Mouse (Mus musculus) embryonic facial prominence, embryonic 15.5 days (tissue): ENCODE data around the gene Tbc1d20. TPM values are rescaled to one million over a fixed set of nuclear protein-coding genes. Genes with fewer than 3 reads are reported as not detected.
"Not testable (repeated sequence)": the region's sequence is repeated elsewhere in the genome, so short reads cannot be mapped to it uniquely, and the experiment has no call there.

Experiments
- ATAC-seq: fragments of 200-750 bp; cut with Nextera tagmentation; 2 replicates; pipeline ENCODE4 v1.8.0; 2017; ENCODE audit warnings: low read depth, moderate TSS enrichment; ENCODE audit not compliant: insufficient number of reproducible peaks, low FRiP score, low TSS enrichment
- H3K27ac ChIP-seq: fragments of 300-500 bp; sonication (generic); replicated peaks from 2 replicates; pipeline ENCODE4 v1.5.1; 2015; ENCODE audit warnings: mild to moderate bottlenecking, inconsistent platforms
- H3K27me3 ChIP-seq: fragments of 300-500 bp; sonication (generic); 2 replicates; pipeline ENCODE4 v1.6.1; 2015; ENCODE audit warnings: inconsistent platforms
- H3K36me3 ChIP-seq: fragments of 300-500 bp; sonication (generic); 2 replicates; pipeline ENCODE4 v1.6.1; 2015; ENCODE audit warnings: mild to moderate bottlenecking, inconsistent platforms
- H3K4me1 ChIP-seq: fragments of 300-500 bp; sonication (generic); 2 replicates; pipeline ENCODE4 v1.6.1; 2015; ENCODE audit warnings: inconsistent platforms
- H3K4me2 ChIP-seq: fragments of 300-500 bp; sonication (generic); replicated peaks from 2 replicates; pipeline ENCODE4 v1.6.1; 2015; ENCODE audit warnings: mild to moderate bottlenecking, inconsistent platforms
- H3K4me3 ChIP-seq: fragments of 300-500 bp; sonication (generic); replicated peaks from 2 replicates; pipeline ENCODE4 v1.5.1; 2015; ENCODE audit warnings: mild to moderate bottlenecking, inconsistent platforms
- H3K9ac ChIP-seq: fragments of 300-500 bp; sonication (generic); 2 replicates; pipeline ENCODE4 v1.6.1; 2015; ENCODE audit warnings: inconsistent platforms
- H3K9me3 ChIP-seq: fragments of 300-500 bp; sonication (generic); replicated peaks from 2 replicates; pipeline ENCODE4 v1.6.1; 2016; ENCODE audit warnings: inconsistent platforms
- WGBS: fragments of 180-500 bp; shearing (Covaris S2); methylation state at CpG from one replicate; pipeline ENCODE4 v1.1.7; 2015; 5-methylcytosine and 5-hydroxymethylcytosine counted together
- polyA plus RNA-seq: library from polyadenylated mRNA; unstranded; fragments of >200 nt; fragmentation: Nextera tagmentation; extraction: Ambion mirVana; gene quantifications from 2 replicates; pipeline ENCODE4 v1.2.1, GENCODE M21; 2015

Tbc1d20 gene
- polyA plus RNA-seq, result 47.6 and 49.1 TPM in 2 replicates

GRCm38 (mm10) chr2:152293727-152294475 is at the start of gene Tbc1d20:
Gene Tbc1d20 (plus strand): TSS chr2:152293828.
- peak within 1 kb of the TSS; percentile 76 for H3K4me2 ChIP-seq
- H3K36me3 ChIP-seq, result no peaks in the 10 kb centered on the region
- peaks cover 21% of the 10 kb centered on the region for H3K4me1 ChIP-seq
- ATAC-seq, result peak; percentile 96
- under 1% methylated on average over 61 of the region's 70 CpGs for WGBS
- H3K9me3 ChIP-seq, result no peaks in the 10 kb centered on the region
- H3K9ac ChIP-seq, result peak within 1 kb of the TSS; percentile 90
- H3K27me3 ChIP-seq, result no peaks in the 10 kb centered on the region
- H3K27ac ChIP-seq, result peak within 1 kb of the TSS; percentile 85
- H3K4me3 ChIP-seq, result peak within 1 kb of the TSS; percentile 76

- 95% methylated on average over 1 of the region's 1 CpGs for WGBS
- Histone ChIP-seq H3K4me2 (no peak overlapping the region), H3K36me3 (peaks cover 12% of the 10 kb centered on the region), H3K4me3 (no peak overlapping the region), H3K27ac (no peak overlapping the region), H3K4me1 (no peaks in the 10 kb centered on the region), H3K9me3 (no peaks in the 10 kb centered on the region), H3K27me3 (no peaks in the 10 kb centered on the region), H3K9ac (no peak overlapping the region)
- no peak for ATAC-seq
Observed at GRCm38 (mm10) chr2:152247213-152247612, 46.4 kb upstream of the Tbc1d20 start.

- 32% methylated on average over 4 of the region's 4 CpGs for WGBS
- no peak for ATAC-seq
- Histone ChIP-seq H3K4me3 (no peak overlapping the region), H3K4me2 (no peak overlapping the region), H3K36me3 (peaks cover 37% of the 10 kb centered on the region), H3K9me3 (no peaks in the 10 kb centered on the region), H3K27ac (no peak overlapping the region), H3K9ac (no peak overlapping the region), H3K4me1 (no peaks in the 10 kb centered on the region), H3K27me3 (no peaks in the 10 kb centered on the region)
Observed at GRCm38 (mm10) chr2:152250511-152250910, 43.1 kb upstream of the Tbc1d20 start.

GRCm38 (mm10) chr2:152259739-152260138 is 33.9 kb upstream of the Tbc1d20 start:
- H3K4me1 ChIP-seq, result no peaks in the 10 kb centered on the region
- no peak overlapping the region for H3K4me3 ChIP-seq
- 87% methylated on average over 1 of the region's 1 CpGs for WGBS

GRCm38 (mm10) chr2:152273639-152274038 is 20.0 kb upstream of the Tbc1d20 start:
- Histone ChIP-seq H3K36me3 (peaks cover 60% of the 10 kb centered on the region), H3K4me3 (no peak overlapping the region), H3K4me2 (no peak overlapping the region), H3K9ac (no peak overlapping the region), H3K27ac (no peak overlapping the region), H3K4me1 (no peaks in the 10 kb centered on the region), H3K9me3 (no peaks in the 10 kb centered on the region), H3K27me3 (no peaks in the 10 kb centered on the region)
- WGBS, result 72% methylated on average over 2 of the region's 2 CpGs
- no peak for ATAC-seq

More at GRCm38 (mm10) chr2:152259739-152260138, 33.9 kb upstream of the Tbc1d20 start:
- H3K27me3 ChIP-seq, result no peaks in the 10 kb centered on the region
- H3K9me3 ChIP-seq, result no peaks in the 10 kb centered on the region
- no peak overlapping the region for H3K27ac ChIP-seq
- no peak overlapping the region for H3K4me2 ChIP-seq
- no peak overlapping the region for H3K9ac ChIP-seq
- no peak for ATAC-seq
- H3K36me3 ChIP-seq, result peaks cover 68% of the 10 kb centered on the region

GRCm38 (mm10) chr2:152281407-152281806 is 12.2 kb upstream of the Tbc1d20 start:
- no peak overlapping the region for H3K4me3 ChIP-seq
- H3K27ac ChIP-seq, result no peak overlapping the region
- H3K9ac ChIP-seq, result no peak overlapping the region
- WGBS, result 53% methylated on average over 3 of the region's 3 CpGs
- no peaks in the 10 kb centered on the region for H3K4me1 ChIP-seq
- peaks cover 61% of the 10 kb centered on the region for H3K36me3 ChIP-seq
- no peak overlapping the region for H3K4me2 ChIP-seq
- no peaks in the 10 kb centered on the region for H3K27me3 ChIP-seq
- ATAC-seq, result no peak
- no peaks in the 10 kb centered on the region for H3K9me3 ChIP-seq

GRCm38 (mm10) chr2:152287560-152287959 is 6.1 kb upstream of the Tbc1d20 start:
- ATAC-seq, result no peak
- WGBS, result 88% methylated on average over 5 of the region's 5 CpGs
- no peaks in the 10 kb centered on the region for H3K27me3 ChIP-seq
- H3K4me2 ChIP-seq, result no peak overlapping the region
- H3K9ac ChIP-seq, result no peak overlapping the region
- H3K4me3 ChIP-seq, result no peak overlapping the region
- peaks cover 44% of the 10 kb centered on the region for H3K36me3 ChIP-seq
- H3K9me3 ChIP-seq, result no peaks in the 10 kb centered on the region
- H3K27ac ChIP-seq, result no peak overlapping the region
- no peaks in the 10 kb centered on the region for H3K4me1 ChIP-seq

- Histone ChIP-seq H3K9ac (no peak overlapping the region), H3K27ac (no peak overlapping the region), H3K9me3 (no peaks in the 10 kb centered on the region), H3K4me3 (no peak overlapping the region), H3K4me1 (peaks cover under 1% of the 10 kb centered on the region; the same call in 1 of the 2 replicates), H3K27me3 (no peaks in the 10 kb centered on the region), H3K36me3 (peaks cover 39% of the 10 kb centered on the region), H3K4me2 (no peak overlapping the region)
- ATAC-seq, result no peak
- WGBS, result 82% methylated on average over 8 of the region's 8 CpGs
Observed at GRCm38 (mm10) chr2:152288046-152288445, 5.6 kb upstream of the Tbc1d20 start.

- not testable (repeated sequence) for H3K9ac ChIP-seq, H3K4me2 ChIP-seq, H3K4me3 ChIP-seq, H3K27me3 ChIP-seq, H3K4me1 ChIP-seq, H3K27ac ChIP-seq, ATAC-seq, H3K9me3 ChIP-seq
- peaks cover 23% of the 10 kb centered on the region for H3K36me3 ChIP-seq
- 81% methylated on average over 2 of the region's 2 CpGs for WGBS
Observed at GRCm38 (mm10) chr2:152289623-152290022, 4.0 kb upstream of the Tbc1d20 start.

- Histone ChIP-seq H3K27ac (no peak overlapping the region), H3K4me2 (no peak overlapping the region), H3K9me3 (no peaks in the 10 kb centered on the region), H3K36me3 (no peaks in the 10 kb centered on the region), H3K9ac (no peak overlapping the region), H3K27me3 (no peaks in the 10 kb centered on the region), H3K4me3 (no peak overlapping the region), H3K4me1 (peaks cover 21% of the 10 kb centered on the region)
- no peak for ATAC-seq
- 53% methylated on average over 2 of the region's 2 CpGs for WGBS
Observed at GRCm38 (mm10) chr2:152292475-152292874, 1.2 kb upstream of the Tbc1d20 start.

- no peaks in the 10 kb centered on the region for H3K27me3 ChIP-seq
- H3K4me2 ChIP-seq, result peak overlapping the region; percentile 76
- H3K9ac ChIP-seq, result peak overlapping the region; percentile 21; the same call in 1 of the 2 replicates
- no peaks in the 10 kb centered on the region for H3K36me3 ChIP-seq
- H3K4me3 ChIP-seq, result peak overlapping the region; percentile 76
- peaks cover 21% of the 10 kb centered on the region for H3K4me1 ChIP-seq
- peak; percentile 7; the same call in 1 of the 2 replicates for ATAC-seq
- no peaks in the 10 kb centered on the region for H3K9me3 ChIP-seq
- WGBS, result under 1% methylated on average over 15 of the region's 15 CpGs
- 0 out of 2 replicates have a peak overlapping the region, but pooled peaks have one; percentile 7 for H3K27ac ChIP-seq
Observed at GRCm38 (mm10) chr2:152293179-152293726, 375 bp upstream of the Tbc1d20 start.
